Mouse (Mus musculus): ENCODE data around the gene Eif2d.

The Eif2d gene

DNA sequence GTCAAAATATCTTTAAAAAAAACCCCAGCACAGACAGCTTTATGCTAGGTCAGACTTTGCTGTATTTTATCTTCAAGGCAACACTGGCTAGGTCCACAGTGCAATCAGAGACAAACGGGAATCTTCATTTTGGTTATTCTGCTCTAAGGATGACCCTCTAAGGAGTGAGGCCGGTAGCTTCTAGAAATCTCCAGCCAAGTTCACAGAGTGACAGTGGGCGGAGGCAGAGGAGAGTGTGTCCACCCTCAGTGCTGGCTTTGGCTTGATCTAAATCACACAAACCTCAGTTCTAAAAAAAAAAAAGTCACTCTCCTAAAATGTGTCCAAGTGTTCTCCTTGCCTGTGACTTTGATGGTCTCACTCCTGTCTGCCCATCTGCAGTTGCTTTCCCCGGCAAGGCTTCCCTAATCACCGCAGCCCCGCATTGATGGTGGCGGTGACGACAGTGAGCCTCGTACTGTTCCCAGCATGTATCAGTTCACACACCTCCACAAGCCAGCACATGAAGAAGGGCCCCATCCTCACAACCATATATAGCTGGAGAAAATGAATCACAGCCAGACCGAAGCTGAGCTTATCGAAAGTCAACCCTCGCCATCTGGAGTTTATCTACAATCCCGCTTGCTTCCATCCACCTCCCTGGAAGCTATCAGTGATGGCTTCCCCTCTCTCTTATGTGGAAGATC is 33.0 kb downstream of the Eif2d start:
- no peak for DNase-seq

DNA sequence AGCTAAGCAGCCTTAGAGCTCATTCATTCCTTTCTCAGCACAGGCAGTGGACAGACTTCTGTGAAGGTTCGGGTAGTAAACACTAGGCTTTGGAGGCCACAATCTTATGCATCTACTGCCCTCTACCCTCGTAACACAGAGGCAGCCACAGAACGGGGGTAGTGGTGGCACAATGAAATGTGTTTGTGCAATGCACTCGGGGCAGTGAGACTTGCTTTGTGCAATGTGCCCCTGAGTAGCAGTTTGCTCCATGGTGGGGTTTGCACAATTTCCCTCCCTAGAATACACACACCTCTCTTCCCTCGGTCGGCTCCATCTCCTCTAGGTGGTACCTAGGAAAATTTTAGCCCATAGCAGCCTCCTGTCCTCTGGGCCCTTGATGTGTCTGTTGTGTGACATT is 34.0 kb downstream of the Eif2d start:
- DNase-seq, result no peak

DNA sequence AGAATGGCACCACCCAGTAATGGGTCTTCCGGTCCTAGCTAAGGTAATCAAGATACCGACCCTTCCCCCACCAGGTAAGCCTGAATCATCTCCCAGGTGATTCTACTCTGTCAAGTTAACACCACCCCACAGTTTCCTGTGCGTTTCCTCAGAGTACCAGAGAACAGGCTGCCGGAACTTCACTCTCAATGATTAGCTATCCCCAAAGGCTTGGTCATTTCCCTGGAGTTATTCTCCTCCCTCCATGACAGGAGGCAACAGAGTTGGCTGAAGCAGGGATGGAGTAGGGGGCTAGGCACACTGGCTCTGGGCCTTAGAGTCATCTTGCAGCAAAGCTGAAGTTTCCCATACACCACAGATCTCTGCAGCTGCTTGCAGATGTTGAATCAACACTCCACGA is 34.9 kb downstream of the Eif2d start:
- no peak for DNase-seq

DNA sequence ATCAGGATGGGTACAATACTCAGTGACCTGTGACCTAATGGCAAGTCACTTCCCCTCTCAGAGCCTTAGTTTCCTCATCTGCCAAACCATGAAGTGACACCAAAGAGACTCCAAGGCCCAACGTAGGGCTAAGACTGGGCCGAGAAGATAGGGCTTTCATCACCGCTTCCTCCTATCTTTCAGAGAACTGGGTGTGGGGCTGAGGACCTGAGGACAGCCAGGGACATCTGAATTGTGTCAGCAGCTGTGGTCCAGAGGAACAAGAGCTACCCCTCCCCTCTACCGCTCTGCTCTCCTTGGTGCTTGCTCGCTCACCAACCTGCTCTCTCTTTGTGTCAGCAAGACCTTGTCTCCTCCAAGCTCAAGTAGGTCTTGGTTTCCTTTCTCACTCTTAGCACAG is 35.7 kb downstream of the Eif2d start:
- no peak for DNase-seq

DNA sequence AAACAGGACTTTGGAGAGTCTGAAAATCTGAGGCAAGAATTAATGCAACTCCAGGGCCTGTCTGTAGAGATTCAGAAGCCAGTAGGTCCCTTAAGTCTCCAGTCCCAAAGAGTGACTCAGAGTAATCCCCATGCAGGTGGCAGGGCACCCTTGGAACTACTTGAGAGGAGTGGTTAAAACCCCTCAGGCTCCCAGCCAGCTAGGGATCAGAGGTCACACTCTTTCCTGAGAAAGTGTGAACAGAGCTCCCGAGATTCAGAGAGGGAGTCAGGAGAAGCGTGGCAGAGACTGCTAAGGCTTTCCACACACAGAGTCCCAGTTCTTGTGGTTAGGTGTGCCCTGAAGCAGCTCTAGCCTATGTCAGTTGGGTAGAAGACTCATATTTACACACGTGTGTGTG is 40.8 kb downstream of the Eif2d start:
- DNase-seq, result no peak

DNA sequence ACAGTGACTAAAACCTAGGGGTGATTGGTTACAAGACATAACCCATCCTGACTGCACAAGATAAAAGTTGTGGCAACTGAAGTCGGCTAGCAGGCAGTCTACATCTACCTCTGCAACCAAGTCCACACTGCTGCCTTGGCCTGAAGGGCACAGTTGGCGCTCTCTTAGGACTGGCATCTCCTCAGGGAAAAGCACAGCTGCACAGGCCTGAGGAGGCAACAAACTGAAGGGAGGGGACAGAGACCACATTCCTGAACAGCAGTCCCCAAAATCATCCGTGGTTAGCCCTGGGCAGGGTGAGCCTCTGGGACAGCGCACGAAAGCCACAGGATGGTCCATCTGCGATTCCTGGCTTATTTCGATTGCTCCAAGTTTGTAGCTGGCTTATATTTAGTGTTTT is 42.7 kb downstream of the Eif2d start:
- no peak for DNase-seq

DNA sequence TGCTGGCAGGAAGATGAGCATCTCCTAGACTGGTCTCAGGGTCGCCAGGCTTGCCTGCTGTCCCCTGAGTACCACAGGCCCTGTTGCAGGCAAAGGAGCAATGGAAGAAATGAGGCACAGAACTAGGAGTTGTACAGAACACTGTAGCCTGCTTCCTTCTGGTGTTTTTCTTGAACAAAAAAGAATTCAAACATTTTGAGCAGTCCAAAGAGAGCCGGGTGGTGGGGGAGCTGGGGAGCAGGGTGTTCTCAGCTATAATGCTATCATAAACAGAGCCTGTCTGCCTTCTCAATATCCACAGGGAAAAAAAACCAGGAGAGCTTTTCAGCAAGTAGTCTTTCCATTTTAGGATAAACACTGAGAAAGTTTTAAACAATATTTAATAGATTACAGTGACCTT is 43.1 kb downstream of the Eif2d start:
- DNase-seq, result no peak

DNA sequence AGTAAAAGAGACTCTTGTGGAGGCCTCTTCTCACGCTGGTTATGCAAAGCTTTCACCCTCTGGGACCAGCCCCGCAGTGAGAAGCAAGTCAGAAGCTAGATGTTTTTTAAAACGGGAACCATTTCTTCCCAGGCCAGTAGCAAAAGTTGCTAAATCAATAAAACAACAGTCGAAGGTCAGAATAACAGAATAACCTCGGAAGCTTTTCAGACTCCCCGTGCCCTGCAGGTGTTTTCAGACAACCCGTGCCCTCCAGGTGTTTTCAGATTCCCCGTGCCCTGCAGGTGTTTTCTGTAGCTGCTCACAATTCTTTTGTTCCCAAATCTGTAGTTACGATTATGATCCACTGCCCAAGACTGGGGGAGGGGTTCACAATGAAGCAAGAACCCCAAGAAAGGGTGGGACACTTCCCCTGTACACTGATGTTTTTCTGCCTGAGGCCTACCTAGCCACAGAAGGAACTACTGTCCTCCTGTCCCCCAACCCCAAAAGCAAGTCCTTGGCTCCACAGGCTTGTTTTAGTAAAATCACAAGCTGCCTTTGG is 45.5 kb downstream of the Eif2d start:
- no peak for DNase-seq

DNA sequence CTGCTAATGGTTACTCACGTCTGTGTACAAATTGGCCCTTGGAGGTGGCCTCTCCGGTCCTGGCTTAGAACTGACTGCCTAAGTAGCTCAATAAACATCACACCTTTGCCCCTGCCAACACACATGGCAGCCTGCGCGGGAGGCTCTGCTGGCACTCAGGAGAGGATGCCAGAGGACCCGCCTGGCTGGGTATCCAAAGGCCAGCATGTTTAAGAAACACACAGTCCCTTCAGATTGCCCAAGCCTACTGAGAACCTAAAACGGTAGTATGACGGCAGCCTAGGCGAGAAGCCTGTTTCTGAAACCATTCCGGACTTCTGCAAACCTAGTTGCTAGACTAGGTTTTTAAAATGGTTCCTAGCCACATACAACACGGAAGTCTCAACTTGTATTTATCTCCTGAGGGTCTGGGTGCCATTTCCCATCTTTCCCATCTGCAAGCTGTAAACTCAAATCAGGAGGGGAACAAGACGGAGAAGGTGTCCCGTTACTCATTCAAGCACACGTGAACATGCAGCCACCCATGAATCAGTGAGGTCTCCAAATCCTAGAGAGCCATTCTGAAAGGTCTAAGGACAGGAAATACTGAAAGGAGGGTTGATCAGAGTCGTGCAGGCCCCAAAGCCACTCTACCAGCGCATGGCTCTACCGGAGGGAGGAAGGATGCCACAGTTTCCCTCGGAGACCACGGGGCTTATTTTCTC is 46.3 kb downstream of the Eif2d start:
- DNase-seq, result peak; percentile 65

DNA sequence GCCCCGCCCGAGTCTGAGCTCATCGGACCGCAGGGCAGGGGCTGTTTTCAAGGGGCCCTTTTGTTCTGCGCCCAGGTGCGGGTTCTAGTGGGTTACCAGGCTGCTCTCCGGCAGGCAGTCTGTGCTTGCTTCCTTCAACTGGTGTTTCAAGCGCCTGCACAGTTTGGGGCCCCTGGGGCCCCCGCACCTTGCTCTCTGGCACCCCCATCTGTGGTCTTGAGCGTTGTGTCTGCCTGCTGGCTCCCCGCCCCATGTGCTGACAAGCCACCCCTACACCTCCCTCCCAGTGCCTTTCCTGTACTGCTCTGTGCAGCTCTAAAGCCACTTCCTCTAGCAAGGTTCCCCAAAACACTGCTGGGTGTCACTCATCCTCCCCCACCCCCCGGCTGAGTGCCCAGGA is 47.0 kb downstream of the Eif2d start:
- DNase-seq, result peak; percentile 23

DNA sequence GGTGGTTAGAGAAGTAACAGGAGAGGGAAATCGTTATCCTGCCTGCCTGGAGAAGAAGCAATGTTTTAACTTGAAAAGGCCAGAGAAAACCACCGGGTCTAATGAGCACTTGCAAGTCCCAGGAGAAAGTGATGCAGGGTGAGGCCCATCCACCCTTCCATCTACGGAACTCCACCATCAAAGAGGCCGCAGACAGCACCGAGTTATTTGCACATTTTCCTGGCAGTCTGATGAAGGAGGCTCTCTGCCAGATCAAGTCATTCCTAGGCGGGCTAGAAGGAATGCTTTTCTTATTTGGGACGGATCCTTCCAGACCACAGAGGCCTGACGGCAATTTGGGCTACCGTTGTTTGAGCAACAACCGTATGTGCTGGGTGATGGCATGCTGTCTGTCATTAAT is 47.6 kb downstream of the Eif2d start:
- no peak for DNase-seq

DNA sequence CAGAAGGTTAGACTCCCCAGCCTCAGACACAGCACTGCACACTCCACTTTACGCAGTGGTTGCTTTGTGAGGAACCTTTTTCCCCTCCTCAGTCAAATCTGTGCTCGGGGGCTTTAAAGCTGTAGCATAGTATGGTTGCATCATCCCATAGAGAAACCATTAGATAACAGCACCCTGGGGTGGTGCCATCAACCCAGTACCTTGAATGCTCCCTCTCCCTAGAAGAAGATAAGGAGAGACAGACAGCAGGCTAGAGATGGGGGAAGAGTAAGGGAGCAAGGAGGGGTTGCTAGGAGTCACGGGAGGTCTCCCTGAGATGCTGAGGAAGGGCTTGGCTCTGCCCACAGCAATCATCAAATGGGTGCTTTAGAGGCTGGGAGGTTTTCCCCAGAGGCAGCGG is 48.4 kb downstream of the Eif2d start:
- no peak for DNase-seq

DNA sequence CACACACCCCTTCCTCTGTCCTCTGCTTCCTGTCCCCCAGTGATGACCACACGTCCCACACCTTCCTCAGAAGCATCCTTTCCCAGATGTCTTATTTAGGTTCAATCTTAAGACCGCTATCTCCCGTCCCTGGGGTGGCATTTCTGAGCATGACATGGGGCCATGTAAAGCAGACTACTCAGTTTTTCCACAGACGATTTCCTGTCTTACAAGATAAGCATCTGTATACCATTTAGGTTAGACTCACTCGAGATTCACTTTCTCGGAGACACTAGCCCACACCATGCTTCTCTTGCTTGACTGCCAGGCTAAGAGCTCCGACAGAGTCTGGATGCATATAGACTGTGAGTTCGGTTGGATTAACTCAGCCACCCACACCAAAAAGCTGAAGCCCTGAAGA is 51.5 kb downstream of the Eif2d start:
- no peak for DNase-seq

DNA sequence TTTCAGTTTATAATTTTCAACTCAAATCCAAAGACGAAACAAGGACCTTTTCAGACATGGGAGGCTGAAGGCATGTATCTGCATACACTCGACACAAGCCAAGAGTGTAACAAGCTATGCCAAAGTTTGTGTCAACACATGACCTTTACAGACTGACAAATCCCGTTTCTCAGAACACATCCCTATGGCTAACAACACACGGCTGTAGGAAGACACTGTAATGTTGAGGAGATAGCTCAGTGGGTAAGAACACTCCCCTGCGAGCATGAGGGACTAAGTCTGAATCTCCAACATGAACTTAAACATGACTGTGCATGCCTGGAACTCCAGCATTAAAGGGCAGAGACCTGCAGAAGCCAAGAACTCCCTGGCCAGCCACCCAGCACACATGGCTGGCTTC is 53.4 kb downstream of the Eif2d start:
- no peak for DNase-seq

DNA sequence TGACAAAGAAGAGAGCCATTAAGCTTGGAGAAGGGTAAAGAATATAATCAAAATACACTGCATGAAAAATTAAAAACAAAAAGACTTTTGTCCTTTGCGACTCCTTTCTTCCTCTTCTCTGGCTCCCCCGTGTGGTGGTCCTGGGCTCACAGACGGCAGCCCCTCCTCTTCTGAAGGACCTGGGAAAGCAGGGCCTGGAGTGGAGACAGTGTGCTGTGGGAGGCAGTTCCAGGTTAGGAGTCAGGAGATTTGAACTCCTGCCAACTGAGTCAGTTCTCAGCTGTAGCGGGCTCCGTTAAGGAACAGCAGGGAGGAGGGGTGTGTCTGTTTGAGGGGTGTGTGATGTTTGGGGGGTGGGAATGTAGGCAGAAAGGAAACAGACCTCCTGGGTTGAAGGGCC is 54.5 kb downstream of the Eif2d start:
- DNase-seq, result peak; percentile 24

DNA sequence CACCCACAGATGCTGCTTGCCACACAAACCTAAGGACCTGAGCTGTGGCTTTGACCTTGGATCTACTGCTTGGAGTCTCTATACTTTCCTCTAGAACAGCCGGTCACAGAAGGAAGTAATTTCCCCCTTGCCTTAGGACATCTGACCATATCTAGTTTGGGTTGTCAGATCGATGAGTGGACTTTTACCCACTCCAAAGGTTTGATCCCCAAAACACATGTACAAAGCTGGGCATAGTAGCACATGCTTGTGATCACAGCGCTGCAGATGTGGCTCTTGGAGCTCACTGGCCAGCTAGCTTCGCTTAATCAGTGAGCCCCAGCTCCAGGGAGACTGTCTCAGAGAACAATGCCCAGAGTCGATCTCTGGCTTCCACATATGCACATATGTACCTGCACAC is 55.1 kb downstream of the Eif2d start:
- no peak for DNase-seq

DNA sequence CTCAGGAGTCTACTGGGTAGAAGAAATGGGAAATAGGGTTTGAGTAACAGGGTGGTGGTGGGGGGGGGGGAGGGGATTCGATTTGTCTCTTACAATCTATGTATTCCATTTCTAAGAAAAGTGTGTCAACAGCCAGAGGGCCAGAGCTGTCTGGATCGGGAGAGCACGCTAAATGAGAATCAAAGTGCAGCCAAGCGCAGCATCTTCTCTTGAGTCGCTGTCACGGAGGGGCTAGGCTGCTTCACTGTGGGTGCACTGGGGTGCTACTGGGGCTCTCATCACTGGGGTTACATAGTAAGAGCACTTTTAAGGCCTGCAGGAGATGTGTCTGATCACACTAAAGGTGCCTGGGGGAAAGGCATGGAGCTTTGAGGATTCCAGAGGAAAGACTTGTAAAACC is 55.8 kb downstream of the Eif2d start:
- DNase-seq, result no peak

DNA sequence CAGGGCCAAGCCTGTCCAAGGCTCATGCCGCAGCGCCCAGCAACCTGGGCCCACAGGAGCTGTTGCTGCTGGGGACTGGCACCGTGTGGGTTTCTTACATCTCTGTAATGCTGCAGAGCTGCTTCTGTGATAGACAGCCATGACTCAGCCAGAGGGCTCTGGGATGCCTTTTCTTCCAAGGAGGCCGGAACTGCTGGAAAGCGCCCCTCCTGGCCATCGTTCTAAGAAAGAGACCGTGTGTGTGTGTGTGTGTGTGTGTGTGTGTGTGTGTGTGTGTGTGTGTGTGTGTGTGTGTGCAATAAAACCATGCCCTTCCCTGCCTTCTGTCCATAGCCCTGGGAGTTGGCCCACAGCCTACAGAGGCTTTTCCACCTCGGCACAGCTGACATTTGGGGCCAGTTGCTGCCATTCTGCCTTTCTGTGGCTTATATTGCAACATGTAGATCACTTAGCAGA is 57.0 kb downstream of the Eif2d start:
- peak; percentile 43 for DNase-seq

DNA sequence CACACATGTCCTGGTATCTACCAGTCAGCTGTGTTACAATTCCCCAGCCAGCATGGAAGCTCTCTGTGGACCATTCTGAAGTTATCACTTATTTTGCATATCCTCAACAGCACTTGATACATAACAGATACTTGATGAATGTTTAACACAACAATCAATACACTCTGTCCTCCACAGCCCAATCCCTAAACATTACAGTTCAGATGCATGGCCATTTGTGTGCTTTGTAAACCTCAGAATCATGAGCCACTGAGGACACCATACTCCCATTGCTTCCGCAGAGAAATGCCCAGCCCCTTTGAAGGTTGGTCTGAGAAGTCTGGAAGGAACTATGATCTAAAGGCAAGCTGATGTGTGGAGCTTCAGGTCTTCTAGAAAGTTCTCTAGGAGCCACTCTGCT is 58.7 kb downstream of the Eif2d start:
- DNase-seq, result no peak

DNA sequence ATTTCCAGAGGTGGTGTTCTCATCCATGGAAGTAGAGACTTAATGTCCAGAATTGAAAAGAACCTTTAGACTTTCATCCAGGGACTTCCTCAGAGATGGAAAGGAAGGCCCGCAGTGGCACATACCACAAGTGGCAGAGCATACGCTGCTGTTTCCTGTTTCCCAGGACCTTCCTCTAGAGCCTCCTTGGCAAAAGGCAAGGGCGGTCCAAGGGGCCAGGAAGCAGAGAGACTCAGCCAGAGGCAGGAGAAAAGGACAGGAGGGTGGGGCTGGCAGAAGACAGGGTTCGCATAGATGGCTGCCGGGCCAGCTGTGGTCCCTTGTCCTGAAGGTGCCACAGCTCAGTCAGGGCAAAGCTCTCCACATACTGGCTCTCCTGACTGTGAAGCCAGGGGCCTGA is 60.0 kb downstream of the Eif2d start:
- DNase-seq, result no peak

DNA sequence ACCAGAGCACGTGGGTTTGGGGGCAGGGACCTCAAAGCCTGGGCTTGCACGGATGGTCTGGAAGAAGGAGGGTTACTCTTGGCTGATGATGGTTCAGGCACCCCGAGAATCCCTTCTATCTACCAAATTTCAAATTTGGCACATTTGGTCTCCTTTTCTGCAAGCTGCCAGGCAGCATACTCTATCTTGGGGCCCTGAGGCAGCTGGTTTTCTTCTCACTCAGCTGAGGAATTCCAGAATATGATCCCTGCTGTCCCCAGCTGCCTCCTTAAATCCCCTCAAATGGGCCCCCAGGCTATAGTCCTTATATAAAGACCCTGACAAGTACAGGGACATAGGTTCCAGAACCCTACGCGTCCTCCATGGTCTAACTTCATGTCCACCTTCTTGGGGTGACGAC is 60.4 kb downstream of the Eif2d start:
- no peak for DNase-seq

DNA sequence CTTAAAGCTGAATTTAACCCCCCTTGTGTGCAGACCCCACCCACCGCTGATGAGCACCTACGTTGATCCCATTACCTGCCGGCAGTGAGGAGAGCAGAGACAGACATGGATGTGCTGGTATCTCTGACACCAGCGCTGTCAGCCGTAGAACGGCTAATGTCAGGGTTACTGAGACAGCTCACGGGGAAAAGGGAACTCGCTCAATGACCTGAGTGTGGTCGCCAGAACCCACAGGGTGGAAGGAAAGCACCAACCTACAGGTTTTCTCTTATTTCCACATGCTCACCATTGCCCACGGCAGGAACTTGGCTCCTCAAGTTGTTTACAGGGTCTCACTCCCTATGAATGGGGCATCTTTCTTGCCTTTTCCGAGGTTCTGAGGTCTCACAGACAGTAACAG is 66.0 kb downstream of the Eif2d start:
- DNase-seq, result no peak

DNA sequence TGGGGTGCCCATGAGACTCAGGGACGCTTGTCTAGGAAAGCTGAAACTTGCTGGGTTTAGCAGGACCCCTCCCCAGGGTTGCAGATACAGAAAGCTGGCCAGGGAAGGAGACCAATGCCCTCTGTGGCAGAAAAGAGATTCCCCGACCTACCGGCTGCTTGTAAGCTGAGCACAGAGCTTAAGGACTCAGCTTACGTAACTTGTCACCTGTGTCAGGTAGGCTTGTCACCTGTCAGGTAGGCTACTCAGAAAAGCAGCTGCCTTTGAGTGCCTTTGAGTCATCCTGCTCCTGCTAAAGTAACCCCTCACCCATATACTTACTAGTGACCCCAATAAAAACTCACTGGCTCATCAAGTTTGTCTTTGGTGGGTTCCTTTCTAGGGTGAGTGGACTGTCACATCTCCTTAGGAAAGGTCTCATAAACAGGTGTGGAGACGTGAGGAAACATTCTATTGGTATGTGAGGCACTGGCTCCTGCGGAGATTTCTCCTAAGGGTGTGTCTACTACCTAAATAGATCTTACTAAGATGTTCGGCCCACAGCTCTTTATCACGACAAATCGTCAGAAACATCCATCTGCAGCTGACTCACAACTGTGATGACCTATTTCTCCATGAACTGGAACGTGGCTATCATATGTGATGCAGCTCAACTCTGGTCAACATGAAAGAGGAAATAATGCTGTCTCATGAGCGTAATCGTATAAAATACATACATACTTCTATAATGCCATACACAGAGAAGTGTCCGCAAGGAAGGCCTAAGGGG is 69.0 kb downstream of the Eif2d start:
- DNase-seq, result no peak

DNA sequence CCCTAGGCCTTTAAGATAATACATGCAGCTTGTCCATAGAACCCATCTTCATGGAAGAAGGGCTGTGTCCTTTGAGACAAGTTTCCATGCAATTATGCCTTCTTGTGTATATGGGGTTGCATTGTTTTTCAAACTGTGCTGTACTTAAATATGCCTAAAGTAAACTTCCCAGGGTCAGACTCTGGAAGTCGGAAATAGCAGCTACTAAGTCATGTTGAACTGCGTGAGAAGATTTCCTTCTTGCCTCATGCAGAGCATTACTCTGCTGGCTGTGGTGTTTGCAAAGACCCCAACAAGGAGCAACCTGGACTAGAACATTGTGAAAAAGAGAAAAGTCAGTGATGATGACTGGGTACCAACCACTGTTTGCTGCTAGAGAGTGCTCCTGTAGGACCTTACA is 70.4 kb downstream of the Eif2d start:
- no peak for DNase-seq

Data from cerebellum, adult 11-12 months (tissue).